Mouse (Mus musculus) heart, embryonic 12.5 days (tissue): ENCODE data around the gene Kif5a. TPM values are rescaled to one million over a fixed set of nuclear protein-coding genes. Genes with fewer than 3 reads are reported as not detected.

Source experiments
- ATAC-seq: fragments of 200-750 bp; cut with Nextera tagmentation; 2 replicates; pipeline ENCODE4 v1.8.0; 2017; ENCODE audit warnings: moderate TSS enrichment, moderate library complexity; ENCODE audit not compliant: insufficient number of reproducible peaks, low FRiP score
- H3K27ac ChIP-seq: fragments of 300-500 bp; sonication (generic); 2 replicates; pipeline ENCODE4 v1.5.1; 2016; ENCODE audit warnings: mild to moderate bottlenecking, moderate library complexity; ENCODE audit not compliant: poor library complexity, severe bottlenecking
- H3K27me3 ChIP-seq: fragments of 300-500 bp; sonication (generic); replicated peaks from 2 replicates; pipeline ENCODE4 v1.6.1; 2016; ENCODE audit warnings: mild to moderate bottlenecking, moderate library complexity
- H3K36me3 ChIP-seq: fragments of 300-500 bp; sonication (generic); 2 replicates; pipeline ENCODE4 v1.6.1; 2016; ENCODE audit warnings: mild to moderate bottlenecking, moderate library complexity
- H3K4me1 ChIP-seq: fragments of 300-500 bp; sonication (generic); replicated peaks from 2 replicates; pipeline ENCODE4 v1.6.1; 2016; ENCODE audit warnings: mild to moderate bottlenecking
- H3K4me2 ChIP-seq: fragments of 300-500 bp; sonication (generic); 2 replicates; pipeline ENCODE4 v1.6.1; 2016; ENCODE audit warnings: mild to moderate bottlenecking, moderate library complexity
- H3K4me3 ChIP-seq: fragments of 300-500 bp; sonication (generic); 2 replicates; pipeline ENCODE4 v1.5.1; 2016; ENCODE audit warnings: mild to moderate bottlenecking
- H3K9ac ChIP-seq: fragments of 300-500 bp; sonication (generic); 2 replicates; pipeline ENCODE4 v1.6.1; 2016; ENCODE audit warnings: mild to moderate bottlenecking, moderate library complexity
- H3K9me3 ChIP-seq: fragments of 300-500 bp; sonication (generic); replicated peaks from 2 replicates; pipeline ENCODE4 v1.6.1; 2016; ENCODE audit warnings: mild to moderate bottlenecking, moderate library complexity
- WGBS: fragments of 180-500 bp; shearing (Covaris S2); methylation state at CpG from one replicate; pipeline ENCODE4 v1.1.7; 2016; 5-methylcytosine and 5-hydroxymethylcytosine counted together
- polyA plus RNA-seq: library from polyadenylated mRNA; unstranded; fragments of >200 nt; fragmentation: Nextera tagmentation; extraction: Ambion mirVana; gene quantifications from 2 replicates; pipeline ENCODE4 v1.2.1, GENCODE M21; 2016

The Kif5a gene
- polyA plus RNA-seq, 1 experiment from 2014 or later, result 0.79 TPM

DNA sequence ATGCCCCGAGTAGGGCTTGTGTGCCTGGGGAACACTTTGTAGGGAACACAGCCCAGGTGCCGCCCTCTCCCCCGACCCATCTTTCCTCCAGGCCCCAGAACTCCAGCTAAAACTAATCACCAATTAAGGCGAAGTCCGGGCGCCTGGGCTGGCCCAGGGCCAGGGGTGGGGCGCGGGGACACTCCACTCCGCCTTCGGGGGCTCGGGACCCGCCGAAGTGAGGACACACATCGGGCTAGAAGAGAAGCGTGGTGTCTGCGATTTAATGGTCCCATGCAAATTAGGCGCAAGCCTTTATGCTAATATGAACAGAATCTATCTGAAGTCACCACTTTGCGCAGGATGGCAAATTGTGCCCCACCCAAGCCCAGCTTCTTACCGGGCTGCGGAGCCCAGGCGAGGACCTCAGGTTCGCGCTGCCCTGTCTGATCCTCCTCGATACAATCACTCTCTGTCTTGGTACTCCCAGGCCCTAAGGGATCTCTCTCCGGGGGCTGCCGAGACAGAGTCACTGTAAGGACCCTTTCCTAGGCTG is 74.0 kb downstream of the Kif5a start:
- Histone ChIP-seq H3K36me3 (peaks cover 25% of the 10 kb centered on the region), H3K27me3 (peaks cover 14% of the 10 kb centered on the region), H3K9ac (peak overlapping the region; percentile 83), H3K4me3 (peak overlapping the region; percentile 81), H3K4me1 (peaks cover 40% of the 10 kb centered on the region), H3K4me2 (peak overlapping the region; percentile 97), H3K27ac (peak overlapping the region; percentile 56), H3K9me3 (0 out of 2 replicates have a peak, but pooled peaks cover 3% of the 10 kb centered on the region)
- peak; percentile 15 for ATAC-seq
- WGBS, result 0% methylated on average over 26 of the region's 26 CpGs

DNA sequence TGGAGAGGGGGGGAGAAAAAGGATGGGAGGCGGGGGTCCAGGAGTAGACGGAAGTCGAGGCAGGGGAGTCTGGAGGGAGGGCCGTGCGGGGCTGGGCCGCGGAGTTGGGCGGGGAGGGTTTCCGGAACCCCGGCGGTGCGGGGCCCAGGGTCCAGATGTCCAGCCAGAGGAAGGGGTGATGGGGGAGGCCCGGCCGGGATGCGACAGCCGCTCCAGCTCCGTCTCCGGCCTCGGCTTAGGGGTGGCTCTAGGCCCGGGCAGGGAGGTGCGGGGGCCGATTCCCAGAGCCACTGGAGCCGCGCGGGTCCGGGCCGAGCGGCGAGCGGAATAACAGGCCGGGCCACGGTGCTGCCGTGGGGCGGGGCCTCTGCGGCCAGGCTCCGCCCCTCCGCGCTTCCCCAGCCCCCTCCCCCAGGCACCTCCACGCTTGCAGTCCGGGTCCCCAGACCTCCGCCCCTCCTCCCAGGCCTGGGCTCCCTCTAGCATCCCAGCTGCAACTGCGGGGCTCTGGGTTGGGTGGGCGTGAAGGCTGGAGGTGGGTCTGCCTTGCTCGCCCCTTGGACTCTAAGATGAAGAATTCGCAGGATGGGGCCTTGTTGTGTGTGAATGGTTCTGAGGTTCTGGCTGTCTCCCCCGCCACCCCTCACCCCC is 74.6 kb downstream of the Kif5a start:
- peak; percentile 88 for ATAC-seq
- Histone ChIP-seq H3K36me3 (peaks cover 25% of the 10 kb centered on the region), H3K9me3 (0 out of 2 replicates have a peak, but pooled peaks cover 3% of the 10 kb centered on the region), H3K4me3 (peak overlapping the region; percentile 81), H3K4me1 (peaks cover 45% of the 10 kb centered on the region), H3K27me3 (peaks cover 20% of the 10 kb centered on the region), H3K4me2 (peak overlapping the region; percentile 97), H3K27ac (peak overlapping the region; percentile 56), H3K9ac (peak overlapping the region; percentile 83)
- under 1% methylated on average over 46 of the region's 46 CpGs for WGBS

DNA sequence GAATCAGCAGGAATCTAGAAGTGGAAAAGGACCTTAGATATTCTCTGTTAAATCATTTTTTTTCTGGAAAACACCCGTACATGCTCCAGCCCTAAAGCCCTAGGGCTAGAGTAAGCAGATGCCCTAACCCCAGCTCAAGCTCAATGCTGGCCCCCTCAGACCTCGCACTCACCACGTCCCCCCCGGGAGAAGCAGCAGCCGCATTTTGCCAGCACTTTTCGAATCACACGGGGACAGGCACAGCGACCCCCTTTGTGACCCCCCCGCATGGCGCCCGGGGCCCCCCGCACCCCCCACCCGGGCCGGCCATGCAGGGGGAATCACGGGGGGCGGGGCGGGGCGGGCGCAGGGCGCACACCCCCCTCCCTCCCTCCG is 75.1 kb downstream of the Kif5a start:
- WGBS, result 2% methylated on average over 13 of the region's 21 CpGs
- Histone ChIP-seq H3K36me3 (peaks cover 25% of the 10 kb centered on the region), H3K9ac (peak overlapping the region; percentile 83), H3K4me2 (peak overlapping the region; percentile 97), H3K27me3 (peaks cover 25% of the 10 kb centered on the region), H3K4me3 (peak overlapping the region; percentile 81), H3K9me3 (0 out of 2 replicates have a peak, but pooled peaks cover 3% of the 10 kb centered on the region), H3K4me1 (peaks cover 45% of the 10 kb centered on the region), H3K27ac (peak overlapping the region; percentile 56)
- no peak for ATAC-seq

DNA sequence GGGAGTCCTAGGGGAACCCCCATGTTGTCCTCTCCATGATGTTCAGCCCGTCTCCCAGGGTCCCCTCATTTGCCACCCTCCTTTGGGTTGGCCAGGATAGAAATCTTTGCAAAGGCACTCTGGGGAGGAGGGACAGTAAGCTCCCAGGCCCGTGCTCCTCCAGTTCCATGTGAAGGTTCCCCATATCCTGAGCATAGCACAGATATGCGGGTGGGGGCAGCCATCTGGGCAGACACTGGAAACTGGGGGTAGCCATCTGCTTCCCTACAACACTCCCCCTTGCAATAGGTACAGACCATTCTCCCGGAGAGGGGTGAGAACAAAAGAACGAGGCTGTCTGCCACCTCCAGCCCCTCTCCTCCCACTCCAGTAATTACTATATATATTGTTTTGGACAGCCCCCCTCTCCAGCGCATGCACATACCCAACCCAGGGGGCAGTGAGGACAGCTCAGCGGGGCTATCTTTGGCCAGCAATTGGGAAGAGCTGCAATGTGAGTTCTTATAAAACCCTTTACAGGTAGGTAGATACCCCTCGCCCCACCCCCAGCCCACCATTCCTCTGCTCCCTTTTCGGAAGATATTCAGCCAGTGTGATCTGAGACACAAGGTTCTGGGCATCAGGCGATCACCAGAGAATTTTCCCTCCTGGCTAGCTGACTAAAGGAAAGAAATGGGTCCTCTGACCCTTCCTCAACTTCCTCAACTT is 75.6 kb downstream of the Kif5a start:
- Histone ChIP-seq H3K4me2 (peak overlapping the region; percentile 97), H3K27ac (no peak overlapping the region), H3K4me3 (peak overlapping the region; percentile 81), H3K36me3 (peaks cover 21% of the 10 kb centered on the region), H3K9ac (0 out of 2 replicates have a peak overlapping the region, but pooled peaks have one; percentile 83), H3K4me1 (peaks cover 45% of the 10 kb centered on the region), H3K27me3 (peaks cover 30% of the 10 kb centered on the region), H3K9me3 (0 out of 2 replicates have a peak, but pooled peaks cover 3% of the 10 kb centered on the region)
- no peak for ATAC-seq
- WGBS, result 48% methylated on average over 10 of the region's 10 CpGs

DNA sequence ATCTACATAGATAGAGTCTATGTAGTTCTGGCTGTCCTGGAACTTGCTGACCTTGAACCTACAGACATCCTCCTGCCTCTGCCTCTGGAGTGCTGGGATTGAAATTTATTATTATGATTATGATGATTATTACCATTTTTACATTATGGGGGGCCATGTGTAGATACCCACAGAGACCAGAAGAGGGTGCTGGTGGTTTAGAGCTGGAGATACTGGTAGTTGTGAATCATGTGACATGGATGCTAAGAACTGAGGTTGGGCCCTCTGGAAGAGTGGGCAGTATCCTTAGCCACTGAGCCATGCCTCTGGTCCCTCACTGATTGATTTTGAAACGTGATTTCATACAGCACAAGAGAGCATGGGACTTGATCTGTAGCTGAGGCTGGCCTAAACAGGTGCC is 76.7 kb downstream of the Kif5a start:
- Histone ChIP-seq H3K9me3 (0 out of 2 replicates have a peak, but pooled peaks cover 3% of the 10 kb centered on the region), H3K27me3 (peaks cover 41% of the 10 kb centered on the region), H3K4me1 (peaks cover 44% of the 10 kb centered on the region), H3K27ac (no peak overlapping the region), H3K4me3 (no peak overlapping the region), H3K36me3 (peaks cover 17% of the 10 kb centered on the region), H3K9ac (no peak overlapping the region), H3K4me2 (no peak overlapping the region)
- WGBS, result 76% methylated on average over 1 of the region's 1 CpGs
- no peak for ATAC-seq

DNA sequence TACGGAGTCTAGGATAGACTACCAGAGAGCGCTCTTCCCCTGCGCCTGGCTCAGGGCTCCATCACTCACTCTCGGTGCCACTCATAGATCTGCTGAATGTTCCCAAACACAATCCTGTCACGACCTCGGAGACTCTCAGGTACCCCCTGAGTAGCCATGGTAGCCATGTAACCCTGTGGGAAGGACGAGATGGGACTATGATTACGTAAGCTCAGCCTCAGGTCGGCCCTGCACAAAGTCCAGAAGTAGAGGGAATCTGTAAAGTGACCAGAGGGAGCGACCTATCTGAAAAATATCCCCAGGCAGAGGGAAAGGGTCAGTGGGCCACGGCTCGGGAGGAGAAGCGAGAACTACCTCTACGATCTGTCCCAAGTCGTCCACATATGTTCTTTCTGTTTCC is 77.6 kb downstream of the Kif5a start:
- H3K9ac ChIP-seq, result no peak overlapping the region
- WGBS, result 80% methylated on average over 15 of the region's 15 CpGs
- no peak overlapping the region for H3K4me3 ChIP-seq

DNA sequence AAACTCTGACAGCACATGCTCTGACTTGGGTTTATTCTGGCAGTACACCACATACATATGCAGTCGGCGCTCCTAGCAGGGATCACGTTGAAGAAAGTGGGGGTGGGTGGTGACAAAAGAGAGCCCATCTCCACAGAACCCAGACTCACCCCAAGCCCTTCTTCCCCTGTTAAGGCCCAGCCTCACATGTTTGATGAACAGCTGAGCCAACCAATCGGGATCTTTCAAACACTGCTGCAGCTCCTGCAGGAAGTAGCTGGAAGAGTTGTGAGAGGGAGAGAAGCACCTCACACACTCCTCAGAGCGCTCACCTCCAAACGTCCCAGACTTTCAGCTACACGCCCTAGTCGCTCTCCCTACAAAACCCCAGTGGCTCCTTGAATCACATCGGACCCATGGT is 78.0 kb downstream of the Kif5a start:
- WGBS, result 73% methylated on average over 9 of the region's 9 CpGs
- peaks cover 42% of the 10 kb centered on the region for H3K4me1 ChIP-seq
- no peak overlapping the region for H3K4me3 ChIP-seq
- H3K27me3 ChIP-seq, result peaks cover 54% of the 10 kb centered on the region
- 0 out of 2 replicates have a peak, but pooled peaks cover 3% of the 10 kb centered on the region for H3K9me3 ChIP-seq
- ATAC-seq, result no peak
- H3K36me3 ChIP-seq, result peaks cover 10% of the 10 kb centered on the region
- H3K9ac ChIP-seq, result no peak overlapping the region
- H3K27ac ChIP-seq, result no peak overlapping the region
- H3K4me2 ChIP-seq, result no peak overlapping the region

More for the DNA sequence above, 77.6 kb downstream of the Kif5a start:
- Histone ChIP-seq H3K27me3 (peaks cover 50% of the 10 kb centered on the region), H3K27ac (no peak overlapping the region), H3K9me3 (0 out of 2 replicates have a peak, but pooled peaks cover 3% of the 10 kb centered on the region), H3K4me1 (peaks cover 42% of the 10 kb centered on the region), H3K36me3 (peaks cover 10% of the 10 kb centered on the region), H3K4me2 (no peak overlapping the region)
- no peak for ATAC-seq

DNA sequence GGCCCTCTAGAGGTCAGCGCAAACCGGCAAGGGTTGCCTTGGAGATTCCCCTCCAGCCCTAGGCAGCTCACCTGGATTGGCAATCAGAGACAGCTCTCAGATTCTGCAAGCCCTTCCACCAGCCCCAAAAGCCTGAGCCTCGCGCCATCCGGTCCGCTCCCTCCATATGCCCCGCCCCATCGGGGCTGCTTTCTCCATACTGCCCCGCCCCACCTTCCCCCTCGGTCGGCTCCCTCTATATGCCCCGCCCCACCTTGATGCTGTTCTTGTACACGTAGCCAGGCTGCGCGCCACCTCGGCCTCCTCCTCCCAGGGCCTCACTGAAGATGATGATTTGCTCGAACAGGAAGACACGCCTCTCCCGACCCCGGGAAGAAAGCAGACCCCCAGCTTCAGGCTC is 79.4 kb downstream of the Kif5a start:
- H3K4me1 ChIP-seq, result peaks cover 32% of the 10 kb centered on the region
- 0 out of 2 replicates have a peak, but pooled peaks cover 3% of the 10 kb centered on the region for H3K9me3 ChIP-seq
- no peak overlapping the region for H3K27ac ChIP-seq
- 16% methylated on average over 20 of the region's 20 CpGs for WGBS
- ATAC-seq, result no peak
- peaks cover 10% of the 10 kb centered on the region for H3K36me3 ChIP-seq
- H3K4me2 ChIP-seq, result peak overlapping the region; percentile 44
- H3K4me3 ChIP-seq, result 0 out of 2 replicates have a peak overlapping the region, but pooled peaks have one; percentile 9
- H3K27me3 ChIP-seq, result peaks cover 66% of the 10 kb centered on the region
- H3K9ac ChIP-seq, result no peak overlapping the region

DNA sequence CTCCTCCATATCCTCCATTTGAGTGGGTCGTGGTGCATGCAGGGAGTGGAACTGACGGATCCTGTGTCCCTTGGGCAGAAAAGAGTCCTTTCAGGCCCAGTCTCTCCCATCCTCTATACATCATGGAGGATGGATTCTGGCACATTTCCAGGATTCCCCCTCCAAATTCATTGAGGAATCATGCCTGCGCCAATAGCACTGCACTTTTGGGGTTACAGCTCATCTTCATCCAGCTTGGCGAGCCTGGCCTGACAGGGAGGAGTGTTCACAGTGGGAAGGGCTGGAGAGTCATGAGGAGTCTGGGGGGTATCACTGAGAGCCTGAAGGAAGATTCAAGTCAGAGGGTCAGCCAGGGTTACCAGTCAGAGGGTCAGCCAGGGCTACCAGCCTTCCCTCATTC is 80.5 kb downstream of the Kif5a start:
- Histone ChIP-seq H3K9me3 (0 out of 2 replicates have a peak, but pooled peaks cover 3% of the 10 kb centered on the region), H3K36me3 (peaks cover 10% of the 10 kb centered on the region), H3K4me3 (no peak overlapping the region), H3K9ac (no peak overlapping the region), H3K4me1 (peaks cover 34% of the 10 kb centered on the region), H3K27ac (no peak overlapping the region), H3K27me3 (peaks cover 77% of the 10 kb centered on the region), H3K4me2 (peak overlapping the region; percentile 44)
- no peak for ATAC-seq
- 83% methylated on average over 4 of the region's 4 CpGs for WGBS

DNA sequence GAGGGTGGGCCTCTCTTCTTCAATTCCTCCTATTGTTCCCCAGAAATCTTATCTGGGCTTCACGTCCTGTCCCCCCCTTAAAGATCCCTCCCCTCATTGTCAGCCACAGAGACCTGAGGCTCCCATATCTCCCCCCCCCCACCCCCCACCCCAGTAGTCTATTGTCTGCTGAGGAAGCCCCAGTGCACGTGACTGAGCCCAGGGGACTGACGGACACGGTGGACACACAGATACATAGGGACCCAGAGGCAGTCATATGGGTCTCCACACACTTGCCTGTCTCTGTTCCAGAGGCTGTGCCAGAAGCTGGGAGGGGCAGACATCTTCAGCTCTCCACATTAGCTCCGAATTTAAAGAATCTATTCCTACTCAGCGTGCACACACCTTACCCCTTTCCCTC is 81.6 kb downstream of the Kif5a start:
- no peak overlapping the region for H3K27ac ChIP-seq
- 0 out of 2 replicates have a peak, but pooled peaks cover 1% of the 10 kb centered on the region for H3K9me3 ChIP-seq
- H3K9ac ChIP-seq, result no peak overlapping the region
- no peak overlapping the region for H3K4me3 ChIP-seq
- peaks cover 87% of the 10 kb centered on the region for H3K27me3 ChIP-seq
- peak overlapping the region; percentile 44; the same call in 1 of the 2 replicates for H3K4me2 ChIP-seq
- H3K36me3 ChIP-seq, result peaks cover 5% of the 10 kb centered on the region
- ATAC-seq, result no peak
- peaks cover 41% of the 10 kb centered on the region for H3K4me1 ChIP-seq
- WGBS, result 51% methylated on average over 6 of the region's 6 CpGs

DNA sequence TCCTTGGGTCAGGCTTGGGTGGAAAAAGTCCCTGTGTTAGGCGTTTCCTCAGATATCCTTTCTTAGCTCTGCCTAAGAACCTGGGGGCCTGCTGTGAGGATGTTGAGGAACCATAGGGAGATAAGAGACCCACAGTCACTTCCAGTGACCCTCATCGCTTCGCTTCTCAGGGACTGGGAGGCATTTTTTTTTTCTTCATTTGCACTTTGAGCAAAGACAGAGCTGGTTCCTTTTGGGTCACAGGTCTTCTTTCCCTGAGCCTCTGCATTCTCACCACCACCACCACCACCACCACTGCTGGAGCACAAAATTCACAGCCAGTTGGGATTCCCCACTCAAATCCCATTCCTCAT is 82.5 kb downstream of the Kif5a start:
- H3K4me3 ChIP-seq, result peak overlapping the region; percentile 38; the same call in 1 of the 2 replicates
- peaks cover 44% of the 10 kb centered on the region for H3K4me1 ChIP-seq
- peaks cover 4% of the 10 kb centered on the region; the same call in 1 of the 2 replicates for H3K36me3 ChIP-seq
- H3K27ac ChIP-seq, result no peak overlapping the region
- no peaks in the 10 kb centered on the region for H3K9me3 ChIP-seq
- ATAC-seq, result no peak
- no peak overlapping the region for H3K9ac ChIP-seq
- peak overlapping the region; percentile 62 for H3K4me2 ChIP-seq
- peaks cover 94% of the 10 kb centered on the region for H3K27me3 ChIP-seq
- WGBS, result 6% methylated on average over 3 of the region's 3 CpGs
